Mouse (Mus musculus) ES-E14 (cell line): Measurements from ENCODE around the gene AC161166.1. TPM values are rescaled to one million over a fixed set of nuclear protein-coding genes. Genes with fewer than 3 reads are reported as not detected.

Source experiments
- DNase-seq: peaks from one replicate; pipeline ENCODE4 v3.0.0-alpha.2; 2013; ENCODE audit warnings: low read depth, low spot score
- H3K27ac ChIP-seq: 2 replicates; pipeline ENCODE4 v1.5.1; 2012; ENCODE audit warnings: low read depth, mild to moderate bottlenecking, low read length, moderate library complexity, mixed read lengths; ENCODE audit not compliant: poor library complexity, insufficient read depth, severe bottlenecking
- H3K36me3 ChIP-seq: 2 replicates; pipeline ENCODE4 v1.6.1; 2012; ENCODE audit warnings: mild to moderate bottlenecking, low read length, moderate library complexity, mixed read lengths; ENCODE audit not compliant: control insufficient read depth, poor library complexity, insufficient read depth, severe bottlenecking
- H3K4me1 ChIP-seq, 2 experiments: fragments of 150-350 bp in 1 of 2; sonication (generic) in 1 of 2; 2 replicates each; pipeline ENCODE4 v1.6.1; 2012; ENCODE audit warnings: low read length in 2 of 2, mild to moderate bottlenecking in 1 of 2, mixed read lengths in 1 of 2; ENCODE audit not compliant: control insufficient read depth in 2 of 2, insufficient read depth in 2 of 2, poor library complexity in 1 of 2
- H3K4me3 ChIP-seq, 2 experiments: fragments of 150-350 bp in 1 of 2; sonication (generic) in 1 of 2; 2 replicates each; pipeline ENCODE4 v1.5.1; 2012; ENCODE audit warnings: low read length in 2 of 2, low read depth in 1 of 2, mild to moderate bottlenecking in 1 of 2, mixed read lengths in 1 of 2; ENCODE audit not compliant: insufficient read depth in 1 of 2, poor library complexity in 1 of 2, severe bottlenecking in 1 of 2
- H3K9ac ChIP-seq: 2 replicates; pipeline ENCODE4 v1.6.1; 2012; ENCODE audit warnings: low read depth, mild to moderate bottlenecking, low read length, mixed read lengths; ENCODE audit not compliant: poor library complexity, insufficient read depth, severe bottlenecking
- H3K9me3 ChIP-seq: fragments of 150-350 bp; sonication (generic); 2 replicates; pipeline ENCODE4 v1.6.1; 2012; ENCODE audit warnings: low read depth, mild to moderate bottlenecking, low read length; ENCODE audit not compliant: control insufficient read depth, insufficient read depth
- CHD2 ChIP-seq: IDR thresholded peaks from 2 replicates; pipeline ENCODE4 v1.6.1; 2014; ENCODE audit warnings: mild to moderate bottlenecking, low read depth, low read length, inconsistent platforms
- HCFC1 ChIP-seq: IDR thresholded peaks from 2 replicates; pipeline ENCODE4 v1.6.1; 2012; ENCODE audit warnings: low read length, inconsistent platforms, borderline replicate concordance; ENCODE audit not compliant: insufficient read depth
- MAFK ChIP-seq: IDR thresholded peaks from 2 replicates; pipeline ENCODE4 v1.6.1; 2014; ENCODE audit warnings: mild to moderate bottlenecking, low read depth, low read length, inconsistent platforms; ENCODE audit not compliant: insufficient read depth
- ZC3H11A ChIP-seq: IDR thresholded peaks from 2 replicates; pipeline ENCODE4 v1.6.1; 2012; ENCODE audit warnings: low read depth, mild to moderate bottlenecking, inconsistent platforms, low read length, borderline replicate concordance
- ZNF384 ChIP-seq: IDR thresholded peaks from 2 replicates; pipeline ENCODE4 v1.6.1; 2012; ENCODE audit warnings: low read depth, low read length, inconsistent platforms
- in situ Hi-C, 2 experiments: fragments of 600-800 bp; cut with MboI; formaldehyde crosslinking; loops; one replicate each; pipeline ENCODE4 v1.15.1; 2025; ENCODE audit warnings: low sequenced_read_pairs in 2 of 2, inconsistent platforms in 1 of 2; ENCODE audit not compliant: unreplicated experiment in 2 of 2
- total RNA-seq: library from RNA; depleted of rRNA; stranded (reverse); fragments of 300-350 nt; gene quantifications from 2 replicates; pipeline ENCODE4 v1.2.3, GENCODE M21; 2012

The AC161166.1 gene
- total RNA-seq, 1 experiment, result 1.2 TPM

DNA sequence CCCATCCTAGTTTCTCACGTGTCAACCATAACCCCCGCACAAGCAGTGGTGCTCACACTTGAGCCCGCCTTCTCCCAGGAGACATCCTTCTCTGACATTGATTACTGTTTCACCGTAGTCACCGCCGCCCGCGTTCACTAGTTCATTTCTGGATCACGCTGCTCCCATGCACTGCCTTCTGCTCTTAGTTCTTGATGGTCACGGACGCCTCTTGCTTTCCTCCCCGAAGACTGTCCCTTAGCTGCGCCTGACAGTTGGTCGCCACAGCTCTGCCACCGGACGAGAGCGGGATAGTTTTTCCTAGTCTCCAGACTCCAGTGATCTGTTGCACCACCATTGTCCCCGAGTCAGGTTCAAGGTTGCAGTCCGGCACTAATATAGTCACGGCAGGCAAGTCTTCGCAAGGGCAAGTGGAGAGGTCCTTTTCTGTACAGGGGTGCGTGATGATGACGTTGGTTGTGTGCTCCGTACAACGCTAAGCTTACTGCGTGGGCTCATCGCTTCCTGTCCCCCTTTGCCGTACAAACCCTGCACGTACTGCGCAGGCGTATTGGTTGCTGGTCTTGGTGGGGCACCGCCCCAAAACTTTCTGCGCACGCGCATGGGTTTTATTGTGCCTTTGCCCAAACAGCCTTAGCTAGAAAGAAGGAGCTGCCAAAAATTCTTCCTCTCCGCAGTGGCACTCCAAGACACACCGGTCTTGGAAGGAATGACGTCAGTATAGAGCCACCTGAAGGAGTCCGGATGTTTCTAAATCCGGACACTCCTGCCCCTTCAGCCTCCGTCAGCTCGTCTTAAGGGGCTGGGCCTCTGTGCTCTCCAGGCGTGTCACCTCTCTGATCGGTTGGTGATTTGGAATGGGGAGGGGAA, 18.0 kb upstream of the AC161166.1 start, which contains the start of gene Irgq:
Irgq (plus strand) TSS at position 628 of the 870 bp plus-strand sequence.
- peak within 1 kb of the TSS; percentile 71 to 80 for H3K4me3 ChIP-seq
- peak within 1 kb of the TSS; percentile 32; the same call in 1 of the 2 replicates for H3K27ac ChIP-seq
- in situ Hi-C loops, result no loop called here
- H3K4me1 ChIP-seq, result peaks cover 2% of the 10 kb centered on the region in 2 experiments; a peak in 1 of 4 replicates
- peak; percentile 96 for TF ChIP-seq HCFC1
- TF ChIP-seq ZNF384, result no peak
- no peak for TF ChIP-seq MAFK
- TF ChIP-seq CHD2, result no peak
- no peak for TF ChIP-seq ZC3H11A
- peak; percentile 99 for DNase-seq
- H3K9ac ChIP-seq, result peak within 1 kb of the TSS; percentile 72
- no peaks in the 10 kb centered on the region for H3K36me3 ChIP-seq
- no peaks in the 10 kb centered on the region for H3K9me3 ChIP-seq

DNA sequence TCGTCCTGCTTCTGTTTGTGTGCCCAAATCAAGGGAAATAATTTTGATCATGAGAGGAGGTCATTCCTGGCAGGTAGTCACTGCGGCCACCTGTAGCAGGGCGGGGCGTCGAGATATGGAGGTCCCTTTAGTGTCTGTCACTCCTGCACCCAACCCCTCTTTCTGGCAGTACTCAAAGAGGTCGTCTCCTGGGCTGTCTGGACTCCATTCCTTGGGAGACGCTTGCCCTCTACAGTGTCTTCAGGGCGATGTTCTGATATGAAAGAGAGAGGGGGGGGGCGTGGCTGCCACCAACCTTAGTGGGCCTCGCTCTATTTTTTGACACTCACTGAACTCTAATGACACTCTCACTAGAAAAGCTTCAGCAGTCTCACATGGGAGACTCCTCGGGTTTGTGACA, 17.3 kb upstream of the AC161166.1 start:
- no peak overlapping the region for H3K27ac ChIP-seq
- TF ChIP-seq ZC3H11A (no peak), ZNF384 (no peak), MAFK (no peak), CHD2 (no peak), HCFC1 (no peak)
- H3K36me3 ChIP-seq, result no peaks in the 10 kb centered on the region
- H3K4me3 ChIP-seq, result peak overlapping the region; percentile 71 to 80; a peak in 3 of 4 replicates
- no peak for DNase-seq
- H3K4me1 ChIP-seq, result peaks cover 2% of the 10 kb centered on the region in 2 experiments; a peak in 1 of 4 replicates
- in situ Hi-C loops, result no loop called here
- no peaks in the 10 kb centered on the region for H3K9me3 ChIP-seq
- peak overlapping the region; percentile 72 for H3K9ac ChIP-seq

DNA sequence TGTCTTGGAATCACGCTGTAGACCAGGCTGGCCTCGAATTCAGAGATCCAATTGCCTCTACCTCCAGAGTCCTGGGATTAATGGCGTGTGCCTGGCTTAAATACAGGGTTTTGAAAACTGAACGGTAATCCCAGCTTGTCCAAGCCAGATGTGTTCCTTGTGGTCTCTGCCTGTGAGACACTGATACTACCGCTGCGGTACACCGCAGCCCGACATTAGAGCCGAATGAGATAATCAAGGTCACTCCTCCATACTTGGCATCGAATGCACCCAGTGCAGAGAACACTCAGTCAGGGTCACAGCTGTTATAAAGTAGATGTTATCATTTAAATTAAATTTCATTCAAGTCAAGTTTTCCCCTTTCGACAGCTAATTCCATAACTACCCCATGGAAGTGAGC, 16.6 kb upstream of the AC161166.1 start:
- Histone ChIP-seq H3K27ac (no peak overlapping the region), H3K9ac (no peak overlapping the region), H3K9me3 (no peaks in the 10 kb centered on the region), H3K36me3 (no peaks in the 10 kb centered on the region), H3K4me3 (no peak overlapping the region), H3K4me1 (0 out of 4 replicates have a peak, but pooled peaks cover 0 to 2% of the 10 kb centered on the region in 2 experiments)
- no peak for TF ChIP-seq MAFK
- no peak for TF ChIP-seq HCFC1
- TF ChIP-seq ZNF384, result no peak
- TF ChIP-seq ZC3H11A, result no peak
- TF ChIP-seq CHD2, result no peak
- in situ Hi-C loops, result no loop called here
- DNase-seq, result no peak

DNA sequence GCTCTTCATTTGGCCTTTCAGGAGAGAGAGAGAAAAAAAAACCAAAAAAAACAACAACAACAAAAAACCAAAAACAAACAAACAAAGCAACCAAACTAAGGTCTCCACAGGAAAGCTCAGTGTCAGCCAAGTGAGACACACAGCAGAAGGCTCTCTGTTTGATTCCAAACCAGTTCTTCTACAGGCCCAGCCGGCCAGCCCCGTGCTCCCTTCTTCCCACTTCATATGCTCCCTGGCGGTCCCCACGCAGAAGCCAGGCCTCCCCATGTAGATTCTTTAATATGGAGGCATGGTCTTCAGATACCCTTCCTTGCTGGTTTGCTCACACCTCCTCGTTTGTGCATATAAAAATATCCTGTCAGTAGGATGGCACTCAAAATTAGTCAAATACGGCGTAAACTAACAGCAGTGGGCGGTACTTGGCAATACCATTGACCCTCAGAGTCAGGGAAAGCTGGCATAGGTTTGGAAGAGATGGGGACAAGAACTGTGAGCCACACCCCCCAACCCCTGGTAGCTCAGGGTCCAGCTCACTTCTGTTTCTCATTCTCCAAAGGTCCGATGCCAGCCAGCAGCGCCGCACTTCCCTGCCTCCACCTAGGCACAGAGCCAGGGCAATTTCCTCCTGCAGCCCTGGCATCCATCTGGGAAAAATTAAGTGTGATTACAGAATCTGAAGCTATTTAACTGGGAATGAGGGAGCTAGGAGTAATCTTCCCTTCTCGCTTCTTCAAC, 13.6 kb upstream of the AC161166.1 start:
- no peak overlapping the region for H3K9ac ChIP-seq
- no peak for DNase-seq
- no peaks in the 10 kb centered on the region for H3K36me3 ChIP-seq
- in situ Hi-C loops, result no loop called here
- TF ChIP-seq MAFK (no peak), ZNF384 (no peak), ZC3H11A (no peak), CHD2 (no peak), HCFC1 (no peak)
- no peak overlapping the region for H3K27ac ChIP-seq
- H3K9me3 ChIP-seq, result no peaks in the 10 kb centered on the region
- no peak overlapping the region for H3K4me3 ChIP-seq
- 0 out of 4 replicates have a peak, but pooled peaks cover 0 to 2% of the 10 kb centered on the region in 2 experiments for H3K4me1 ChIP-seq
